Mouse (Mus musculus): ENCODE measurements around the gene Fam83f.
"Not testable (repeated sequence)": the region's sequence is repeated elsewhere in the genome, so short reads cannot be mapped to it uniquely, and the experiment has no call there.

The Fam83f gene

DNA sequence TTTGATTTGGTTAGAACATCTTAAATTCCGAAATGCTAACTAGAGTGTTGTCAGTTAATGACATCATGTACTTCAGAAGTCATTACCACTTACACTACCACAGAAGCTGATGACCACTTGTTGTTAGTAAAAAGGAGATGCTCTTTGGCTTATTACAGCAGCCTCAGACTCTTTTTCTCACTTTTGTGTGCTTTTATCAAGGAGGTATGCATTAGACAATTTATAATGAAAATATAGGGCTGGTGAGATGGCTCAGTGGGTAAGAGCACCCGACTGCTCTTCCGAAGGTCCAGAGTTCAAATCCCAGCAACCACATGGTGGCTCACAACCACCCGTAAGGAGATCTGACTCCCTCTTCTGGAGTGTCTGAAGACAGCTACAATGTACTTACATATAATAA is 64.1 kb downstream of the Fam83f start:
- not testable (repeated sequence) for ATAC-seq (ENCODE audit: insufficient number of reproducible peaks, low FRiP score, low TSS enrichment)

DNA sequence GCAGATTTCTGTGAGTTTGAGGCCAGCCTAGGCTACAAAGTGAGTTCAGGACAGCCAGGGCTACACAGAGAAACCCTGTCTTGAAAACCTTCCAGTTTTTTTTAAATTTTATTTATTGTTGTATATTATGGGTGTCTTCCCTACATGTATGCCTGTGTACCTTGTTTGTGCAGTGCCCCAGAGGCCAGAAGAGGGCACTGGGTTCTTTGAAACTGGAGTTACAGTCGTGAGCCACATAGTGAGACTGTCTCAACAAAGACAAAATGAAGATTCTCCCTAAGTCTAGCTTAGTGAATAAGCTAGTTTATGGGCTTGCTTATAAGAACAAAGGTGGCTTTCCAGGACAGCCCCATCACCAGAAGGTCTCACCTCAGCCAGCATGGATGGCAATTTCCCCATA is 64.9 kb downstream of the Fam83f start:
- no peak for ATAC-seq (ENCODE audit: insufficient number of reproducible peaks, low FRiP score, low TSS enrichment)

DNA sequence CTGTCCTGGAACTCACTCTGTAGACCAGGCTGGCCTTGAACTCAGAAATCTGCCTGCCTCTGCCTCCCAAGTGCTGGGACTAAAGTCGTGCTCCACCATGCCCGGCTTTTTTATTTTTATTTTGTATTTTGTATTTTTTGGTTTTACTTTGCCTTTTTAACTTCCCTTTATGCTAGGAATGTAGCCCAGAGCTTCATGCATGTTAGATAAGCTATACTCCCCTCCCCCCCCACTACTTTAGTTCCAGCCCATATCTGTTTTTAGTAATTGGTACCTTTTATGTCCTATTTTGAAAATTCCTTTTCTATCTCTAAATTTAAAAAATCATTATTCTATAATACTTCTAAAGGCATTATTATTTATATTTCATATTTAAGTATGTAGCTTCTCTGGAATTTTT is 66.6 kb downstream of the Fam83f start:
- ATAC-seq (ENCODE audit: insufficient number of reproducible peaks, low FRiP score, low TSS enrichment), result no peak

DNA sequence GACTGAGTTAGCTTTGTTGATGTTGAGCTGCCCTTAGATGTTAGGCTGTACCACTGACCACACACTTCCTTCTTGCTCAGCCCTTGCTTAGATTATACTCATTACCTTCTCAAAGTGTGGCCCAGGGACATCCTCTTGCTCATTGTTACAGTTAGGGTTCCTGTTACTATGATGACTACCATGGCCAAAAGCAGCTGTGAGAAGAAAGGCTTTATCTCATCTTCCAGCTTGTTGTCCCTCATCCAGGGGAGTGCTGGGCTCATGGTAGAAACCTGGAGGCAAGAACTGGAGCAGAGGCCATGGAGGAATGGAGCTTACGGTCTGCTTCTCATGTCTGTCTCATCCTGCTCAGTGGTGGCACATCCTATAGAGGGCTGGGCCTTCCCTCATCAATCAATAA is 68.3 kb downstream of the Fam83f start:
- ATAC-seq (ENCODE audit: insufficient number of reproducible peaks, low FRiP score, low TSS enrichment), result no peak

DNA sequence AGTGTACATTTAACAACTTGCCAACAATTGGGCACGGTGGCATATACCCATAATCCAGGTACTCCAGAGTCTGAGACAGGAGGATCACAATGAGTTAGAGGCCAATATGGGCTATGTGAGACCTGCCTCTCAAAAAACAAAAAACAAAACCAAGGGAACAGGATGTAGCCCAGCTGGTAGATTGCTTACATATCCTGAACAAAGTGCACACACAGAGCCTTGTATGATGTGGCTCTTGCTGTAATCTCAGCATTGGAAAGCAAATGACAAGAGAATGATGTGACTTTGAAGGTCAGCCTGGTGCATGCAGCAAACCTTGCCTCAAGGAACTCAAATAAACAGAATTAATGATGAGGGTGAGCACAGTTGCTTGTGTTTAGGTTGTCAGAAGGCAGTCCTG is 70.2 kb downstream of the Fam83f start:
- no peak for ATAC-seq (ENCODE audit: insufficient number of reproducible peaks, low FRiP score, low TSS enrichment)

DNA sequence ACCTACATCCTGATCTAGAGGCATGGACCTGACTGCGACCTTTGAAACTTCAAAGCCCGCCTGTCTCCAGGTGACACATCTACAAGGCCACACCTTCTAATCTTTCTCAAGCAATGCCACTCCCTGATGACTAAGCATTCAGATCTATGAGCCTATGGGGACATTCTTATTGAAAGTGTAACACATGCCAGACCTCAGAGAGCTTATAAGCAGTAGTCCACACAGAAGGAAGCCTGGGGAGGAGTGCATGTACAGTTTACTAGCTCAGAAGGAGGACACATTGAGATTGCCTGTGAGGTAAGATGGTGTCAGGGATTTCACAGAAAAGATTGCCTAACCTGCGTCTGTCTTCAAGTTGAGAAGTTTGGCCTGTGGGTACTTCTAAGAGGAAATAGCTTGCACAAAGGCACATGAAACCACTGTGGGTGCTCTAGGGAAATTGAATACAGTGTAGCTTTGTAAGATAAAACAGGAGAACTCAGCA is 71.4 kb downstream of the Fam83f start:
- ATAC-seq (ENCODE audit: insufficient number of reproducible peaks, low FRiP score, low TSS enrichment), result no peak

DNA sequence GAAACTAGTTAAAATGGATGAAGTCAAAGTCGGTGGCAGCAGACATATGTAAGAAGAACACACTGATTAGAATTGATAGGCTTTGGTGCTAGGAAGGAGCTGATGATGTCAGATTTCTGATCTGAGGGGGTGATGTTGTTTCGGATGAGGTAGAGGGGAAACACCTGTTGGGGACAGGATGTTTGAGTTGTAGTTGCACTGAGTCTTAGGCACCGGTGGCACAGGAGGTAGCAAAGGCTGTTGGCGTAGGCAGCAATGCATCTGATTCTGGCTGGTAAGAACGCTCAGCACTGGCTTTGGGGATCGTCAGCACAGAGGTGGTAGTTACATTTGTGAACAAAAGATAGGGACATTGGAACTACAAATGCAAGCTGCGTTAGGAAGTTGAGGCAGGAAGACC is 72.0 kb downstream of the Fam83f start:
- no peak for ATAC-seq (ENCODE audit: insufficient number of reproducible peaks, low FRiP score, low TSS enrichment)

DNA sequence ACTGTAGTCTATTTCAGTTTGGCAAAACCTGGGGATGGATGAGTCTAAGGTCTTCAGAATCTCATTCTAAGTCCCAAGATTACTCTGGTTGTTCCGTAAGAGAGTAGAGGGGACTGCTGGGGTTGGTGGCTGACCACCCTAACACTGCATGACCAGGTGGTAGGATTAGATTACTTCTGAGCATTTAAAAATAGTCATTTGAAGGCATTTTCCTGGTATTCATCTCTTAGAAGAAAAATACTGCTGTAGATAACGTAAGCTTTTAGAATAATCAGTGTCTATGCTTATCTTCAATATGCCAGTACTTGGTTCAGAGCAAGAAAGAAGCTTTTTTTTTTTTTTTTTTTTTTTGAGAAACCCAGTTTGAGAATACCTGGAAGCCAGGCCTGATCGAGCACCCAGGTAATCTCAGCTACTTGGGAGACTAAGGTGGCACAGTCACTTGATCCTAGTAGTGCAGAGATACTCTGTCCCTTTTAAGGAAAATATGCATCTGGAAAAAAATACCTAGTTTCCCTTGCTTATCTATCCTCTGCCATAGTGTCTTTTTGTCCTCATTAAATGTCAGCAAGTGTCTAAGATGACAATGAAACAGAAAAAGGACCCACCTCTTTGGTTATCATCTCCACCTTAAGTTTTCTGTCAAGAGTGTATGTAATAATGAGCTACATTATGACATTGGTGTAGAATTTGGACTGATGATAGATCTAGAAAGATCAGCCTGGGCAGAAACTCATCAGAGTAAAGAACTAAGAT is 73.2 kb downstream of the Fam83f start:
- no peak for ATAC-seq (ENCODE audit: insufficient number of reproducible peaks, low FRiP score, low TSS enrichment)

DNA sequence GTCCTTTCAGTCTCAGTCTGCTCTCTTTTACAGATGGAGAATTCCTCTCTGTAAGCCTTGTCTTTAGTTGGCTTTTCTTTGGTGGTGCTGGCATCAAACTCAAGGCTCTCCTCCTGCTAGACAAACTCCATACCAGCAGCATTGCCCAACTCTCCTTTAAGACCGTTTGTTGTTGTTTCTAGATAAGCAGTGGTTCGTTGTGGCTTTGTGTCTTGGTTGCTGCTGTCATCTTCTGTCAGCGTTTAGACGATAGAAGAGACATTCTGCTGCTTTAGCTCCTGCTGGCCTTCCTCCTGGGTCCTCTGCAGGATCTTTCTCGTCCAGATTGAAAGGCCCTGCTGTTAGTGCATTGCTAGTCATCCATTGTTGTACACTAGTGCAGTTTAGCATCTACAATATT is 77.3 kb downstream of the Fam83f start:
- ATAC-seq (ENCODE audit: insufficient number of reproducible peaks, low FRiP score, low TSS enrichment), result no peak

Measured in cerebellum, adult (tissue).